Mouse (Mus musculus) left cerebral cortex, postnatal 36 days (tissue): Measurements from ENCODE around the gene Slc34a1. TPM values are rescaled to one million over a fixed set of nuclear protein-coding genes. Genes with fewer than 3 reads are reported as not detected.
A peak's percentile ranks its signal among the peaks of the same experiment; 100 is the strongest.

Experiments
- DNase-seq, 2 experiments: peaks; one replicate each; pipeline ENCODE4 v3.0.0; 2021 to 2022; ENCODE audit warnings: low spot score in 2 of 2, mixed read lengths in 1 of 2
- intact Hi-C: fragments of 180-260 bp; cut with DNase I; formaldehyde crosslinking; loops from one replicate; pipeline ENCODE4 v1.15.1; 2025
- microRNA-seq: library from miRNA; unstranded; fragments of <30 nt; microRNA quantifications from one replicate; pipeline ENCODE4 v1.2.0, GENCODE M21; 2022
- total RNA-seq, 2 experiments: library from RNA; stranded (reverse); gene quantifications; 2 replicates each; pipeline ENCODE4 v1.2.3; 2021

Slc34a1 gene
- total RNA-seq, 2 experiments from 2014 or later: 0.48 to 0.54 TPM

GRCm38 (mm10) chr13:55464027-55464884, 66.3 kb downstream of the Slc34a1 start, which contains the start of gene Prr7:
Prr7 (plus strand) TSS chr13:55464267.
- DNase-seq: peak; percentile 71 to 81
- intact Hi-C loops: no loop called here

- DNase-seq: peak in 1 of 2 experiments; percentile 46
- intact Hi-C loops: no loop called here
Measured at GRCm38 (mm10) chr13:55465184-55465583, 67.2 kb downstream of the Slc34a1 start.

Small RNA genes within 50 kb of the gene (microRNA-seq; reads per million reads assigned to microRNA genes)
- 4.8 reads per million, percentile 16 among the genes with 10 or more reads in this experiment for gene Mir6943

Other genes starting within 250 kb of the Slc34a1 start
- gene Fgfr4, start 245.5 kb upstream of the Slc34a1 start, total RNA-seq: under 1 TPM; 0.18 to 0.30 TPM
- gene Nsd1, start 188.4 kb upstream of the Slc34a1 start, total RNA-seq: 100 to 1,000 TPM; 105 to 134 TPM
- gene Prelid1, start 77.7 kb upstream of the Slc34a1 start, total RNA-seq: 100 to 1,000 TPM; 159 to 185 TPM
- 10 to 100 TPM; 80.9 to 86.8 TPM for gene Rab24, start 76.2 kb upstream of the Slc34a1 start, total RNA-seq
- 1 to 10 TPM; 1.4 to 2.5 TPM for gene Mxd3, start 68.4 kb upstream of the Slc34a1 start, total RNA-seq
- gene Lman2, start 35.4 kb upstream of the Slc34a1 start, total RNA-seq: 10 to 100 TPM; 54.9 to 61.3 TPM
- gene Rgs14, start 28.5 kb upstream of the Slc34a1 start, total RNA-seq: 10 to 100 TPM; 52.3 to 53.7 TPM
- not detected for gene Pfn3, start 17.0 kb downstream of the Slc34a1 start, total RNA-seq
- under 1 TPM; 0.79 to 0.84 TPM for gene F12, start 28.6 kb downstream of the Slc34a1 start, total RNA-seq
- 10 to 100 TPM; 63.4 to 65.2 TPM for gene Grk6, start 46.9 kb downstream of the Slc34a1 start, total RNA-seq
- gene Prr7, start 66.1 kb downstream of the Slc34a1 start, total RNA-seq: 10 to 100 TPM; 81.8 to 82.1 TPM
- gene Dbn1, start 89.9 kb downstream of the Slc34a1 start, total RNA-seq: 100 to 1,000 TPM; 247 to 314 TPM
- gene Pdlim7, start 115.5 kb downstream of the Slc34a1 start, total RNA-seq: 100 to 1,000 TPM in 1 of 2 experiments, 10 to 100 TPM in 1; 82.1 to 101 TPM
- gene Dok3, start 131.1 kb downstream of the Slc34a1 start, total RNA-seq: 10 to 100 TPM in 1 of 2 experiments, 1 to 10 TPM in 1; 5.5 to 14.0 TPM
- 10 to 100 TPM; 53.1 to 63.9 TPM for gene Ddx41, start 138.5 kb downstream of the Slc34a1 start, total RNA-seq
- 10 to 100 TPM; 61.1 to 99.5 TPM for gene Fam193b, start 172.9 kb downstream of the Slc34a1 start, total RNA-seq
- 100 to 1,000 TPM; 133 to 138 TPM for gene Tmed9, start 175.5 kb downstream of the Slc34a1 start, total RNA-seq
- gene B4galt7, start 201.7 kb downstream of the Slc34a1 start, total RNA-seq: 10 to 100 TPM; 26.2 to 26.4 TPM
- 10 to 100 TPM; 49.9 to 50.8 TPM for gene Caml, start 224.8 kb downstream of the Slc34a1 start, total RNA-seq
- 10 to 100 TPM; 40.5 to 52.9 TPM for gene Ddx46, start 236.8 kb downstream of the Slc34a1 start, total RNA-seq